Mouse (Mus musculus) heart, adult 18-20 months (tissue): Measurements from ENCODE around the gene Ptgir. TPM values are rescaled to one million over a fixed set of nuclear protein-coding genes. Genes with fewer than 3 reads are reported as not detected.

Experiments used
- DNase-seq, 2 experiments: peaks; one replicate each; pipeline ENCODE4 v3.0.0; 2021 to 2022; ENCODE audit warnings: mixed read lengths in 1 of 2
- total RNA-seq, 2 experiments: library from RNA; stranded (reverse); gene quantifications; 2 replicates each; pipeline ENCODE4 v1.2.3; 2021

Gene Ptgir
- total RNA-seq, 2 experiments from 2014 or later: 1.5 TPM

DNA sequence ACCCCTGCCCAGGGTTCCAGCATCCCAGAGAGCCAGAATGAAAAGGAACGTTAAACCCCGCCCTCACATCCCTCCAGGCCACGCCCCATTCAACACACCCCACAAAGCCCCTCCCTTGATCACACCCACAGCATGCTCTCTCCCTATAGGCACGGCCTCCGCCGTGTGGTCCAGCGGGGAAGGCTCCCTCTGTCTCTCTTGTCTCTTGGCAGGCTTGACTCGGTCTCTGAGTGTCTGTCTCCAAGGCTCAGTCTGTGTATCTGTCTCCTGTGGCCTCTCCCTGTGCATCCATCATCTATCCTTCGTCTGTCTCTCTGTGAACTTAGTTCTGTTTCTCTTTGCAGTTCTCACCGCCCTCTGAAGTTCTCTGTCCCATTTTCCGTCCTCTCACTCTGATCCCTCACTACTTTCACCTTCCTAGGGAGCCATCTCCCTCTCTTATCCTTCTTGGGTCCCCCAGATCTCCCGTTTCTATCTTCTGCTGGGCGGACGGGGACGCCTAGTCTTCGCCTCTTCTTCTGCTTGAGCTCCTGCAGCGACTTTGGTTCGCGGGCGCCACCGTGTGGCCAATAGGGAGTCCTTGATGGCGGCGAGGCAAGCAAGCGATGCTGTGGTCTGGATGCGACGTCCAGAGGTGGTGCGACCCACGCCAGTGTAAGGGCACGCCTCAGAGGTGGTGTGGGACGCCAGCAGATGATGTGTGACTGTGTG, 14.5 kb upstream of the Ptgir start, which contains the start of gene Gng8:
Gene Gng8, plus strand, starts transcription at position 146 of the 711 bp plus-strand sequence.
- DNase-seq: peak; percentile 88 to 92

DNA sequence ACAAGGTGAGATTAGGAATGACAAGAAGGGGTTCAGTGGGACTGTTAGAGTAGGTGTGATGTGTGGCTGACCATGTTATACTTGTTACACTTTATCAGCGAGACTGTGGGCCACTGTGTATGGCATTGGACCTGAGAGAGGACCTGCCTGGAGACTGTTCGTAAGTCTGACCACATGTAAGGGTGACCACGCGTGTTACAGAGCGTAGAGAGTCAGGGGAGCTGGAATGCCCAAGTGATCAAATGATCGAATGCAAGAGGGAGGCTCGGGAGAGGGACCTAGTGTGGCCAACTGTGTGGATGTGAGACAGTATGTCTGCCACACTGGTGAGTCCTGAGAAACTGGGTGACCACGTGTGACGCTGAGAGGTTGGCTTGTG, 13.9 kb upstream of the Ptgir start:
- no peak for DNase-seq

DNA sequence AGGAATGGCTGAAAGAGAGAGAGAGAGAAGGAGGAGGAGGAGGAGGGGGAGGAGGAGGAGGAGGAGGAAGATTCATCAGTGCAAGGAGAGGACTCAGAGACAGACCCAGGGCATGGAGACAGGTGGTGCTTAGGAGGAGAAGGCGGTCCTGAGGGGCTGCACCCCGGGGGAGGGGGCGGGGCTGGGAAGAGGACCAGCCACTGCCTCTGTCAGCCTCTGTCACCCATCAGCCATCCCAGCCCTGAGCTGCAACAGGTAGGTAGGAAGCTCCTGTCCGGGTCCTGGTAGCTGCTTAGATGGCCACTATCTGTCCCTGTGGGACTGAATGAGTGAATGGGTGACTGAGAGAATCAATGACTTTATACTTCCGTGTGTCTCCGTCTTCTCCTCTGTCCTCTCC, 12.7 kb upstream of the Ptgir start:
- no peak for DNase-seq

DNA sequence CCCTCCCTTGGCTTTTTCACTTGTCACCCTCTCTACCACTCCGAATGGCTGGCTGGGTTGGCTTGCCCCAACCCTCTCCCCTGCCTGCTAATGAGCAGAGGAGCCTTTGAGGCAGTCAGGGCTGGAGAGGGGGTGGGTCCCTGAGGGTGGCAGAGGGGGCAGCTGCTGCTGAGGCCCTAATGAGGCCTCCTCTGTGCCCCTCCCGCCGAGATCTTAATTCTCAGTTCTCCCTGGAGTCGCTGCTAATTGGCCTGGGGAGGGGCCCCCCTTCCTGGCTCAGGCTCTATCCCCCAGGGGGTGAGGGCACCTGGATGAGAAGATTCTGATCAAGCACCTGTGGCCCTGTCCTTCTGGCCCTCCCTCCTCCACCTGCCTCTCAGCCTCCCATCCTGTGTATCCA, 12.0 kb upstream of the Ptgir start:
- DNase-seq: no peak

DNA sequence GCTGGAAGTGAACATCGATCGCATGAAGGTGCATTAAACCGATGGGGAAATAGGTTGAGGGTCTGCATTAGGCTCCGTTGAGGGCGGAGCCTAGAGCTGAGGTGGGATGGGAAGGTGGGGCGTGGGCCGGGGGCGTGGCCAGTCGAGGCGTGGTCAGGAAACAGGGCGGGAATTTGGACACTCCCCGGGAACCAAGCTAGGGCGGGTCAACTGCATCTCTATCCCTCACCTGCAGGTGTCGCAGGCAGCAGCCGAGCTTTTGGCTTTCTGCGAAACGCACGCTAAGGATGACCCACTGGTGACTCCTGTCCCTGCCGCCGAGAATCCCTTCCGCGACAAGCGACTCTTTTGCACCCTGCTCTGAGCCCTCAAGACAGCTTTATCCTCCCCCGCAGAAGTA, 11.3 kb upstream of the Ptgir start:
- DNase-seq: peak; percentile 83 to 88

DNA sequence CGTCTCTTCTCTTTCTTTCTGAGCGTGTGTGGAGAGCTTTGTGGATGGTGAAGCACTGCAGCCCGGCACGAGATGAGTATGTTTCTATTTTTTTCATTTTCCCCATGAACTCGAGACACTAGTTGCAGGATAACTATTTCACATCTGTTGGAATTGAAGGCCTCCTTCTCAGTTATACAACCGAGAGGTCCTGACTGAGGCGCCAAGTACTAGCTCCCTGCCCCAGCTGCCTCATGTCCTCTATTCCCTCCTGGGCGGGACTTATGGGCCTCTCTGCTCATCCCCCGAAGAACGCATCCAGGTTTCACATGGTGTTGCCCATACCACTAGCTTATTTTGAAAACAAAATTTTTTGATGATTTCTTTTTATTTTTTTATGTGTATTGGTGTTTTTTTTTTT, 10.8 kb upstream of the Ptgir start:
- peak in 1 of 2 experiments; percentile 34 for DNase-seq

DNA sequence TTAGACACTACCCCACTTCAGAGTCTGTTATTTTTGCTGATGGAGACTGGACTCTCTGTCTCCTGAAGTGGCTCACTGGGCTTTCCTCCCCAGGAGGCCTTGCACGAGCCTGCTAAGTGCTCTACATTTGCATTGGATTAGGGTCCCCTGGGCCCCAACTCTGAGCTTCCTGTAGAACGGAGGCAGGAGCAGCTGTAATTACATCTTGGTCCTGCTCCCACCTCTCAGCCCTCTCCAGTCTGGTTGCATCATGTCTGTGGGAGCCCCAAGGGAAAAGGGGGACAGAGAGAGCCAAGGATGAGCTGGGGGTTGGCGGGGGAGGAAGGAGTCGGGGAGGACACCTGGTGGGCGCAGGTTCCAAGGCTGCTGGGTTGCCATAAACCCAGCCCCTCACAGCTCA, 5.8 kb upstream of the Ptgir start:
- DNase-seq: peak in 1 of 2 experiments; percentile 52

DNA sequence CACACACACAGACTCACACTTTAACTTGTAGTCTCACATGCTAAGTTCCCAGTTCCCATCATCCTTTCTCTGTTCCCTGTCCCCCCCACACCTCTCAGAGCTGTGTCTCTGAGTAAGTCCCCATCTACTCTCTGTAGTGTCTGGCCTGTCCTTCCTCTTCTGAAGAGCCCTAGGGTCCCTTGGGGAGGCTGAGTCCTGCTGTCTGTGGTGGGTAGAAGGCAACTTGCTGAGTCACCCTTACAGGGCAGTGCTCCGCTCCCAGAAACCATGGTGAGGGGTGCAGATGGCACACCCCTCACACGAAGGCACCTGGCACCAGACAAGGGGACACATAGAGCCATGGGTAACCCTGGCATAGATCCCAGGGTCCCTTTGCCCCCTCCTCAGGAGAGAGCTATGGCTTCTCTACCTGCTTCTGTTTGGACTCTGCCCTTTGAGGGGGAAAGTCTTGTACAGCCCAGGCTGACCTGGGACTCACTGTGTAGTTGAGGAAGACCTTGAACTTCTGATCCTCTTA, 2.8 kb upstream of the Ptgir start:
- no peak for DNase-seq

DNA sequence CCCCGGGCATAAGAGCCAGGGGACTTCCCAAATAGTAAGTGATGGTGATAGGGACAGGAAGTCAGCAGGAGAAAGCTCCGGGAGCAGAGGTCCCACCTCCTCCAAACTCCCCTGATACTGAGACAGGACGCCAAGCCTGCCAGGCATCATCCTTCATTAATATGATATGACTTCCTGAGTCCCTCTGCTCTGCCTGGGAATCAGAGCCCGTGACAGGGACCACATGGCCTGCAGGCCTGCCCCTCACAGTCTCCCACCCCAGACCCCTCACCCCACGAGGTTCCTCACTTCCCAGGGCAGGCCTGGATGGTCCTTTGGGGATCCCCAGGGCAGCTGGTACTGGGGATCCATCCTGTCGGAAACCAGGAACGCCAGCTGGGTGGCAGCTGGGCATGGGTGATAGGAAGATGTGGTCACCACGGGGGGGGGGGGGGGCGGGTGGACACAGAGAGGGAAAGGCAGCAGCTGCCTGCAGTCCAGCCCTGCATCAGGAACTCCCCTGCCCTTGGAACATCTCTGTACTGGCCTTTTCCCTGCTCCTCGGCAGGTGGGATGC, 2.1 kb upstream of the Ptgir start:
- no peak for DNase-seq

DNA sequence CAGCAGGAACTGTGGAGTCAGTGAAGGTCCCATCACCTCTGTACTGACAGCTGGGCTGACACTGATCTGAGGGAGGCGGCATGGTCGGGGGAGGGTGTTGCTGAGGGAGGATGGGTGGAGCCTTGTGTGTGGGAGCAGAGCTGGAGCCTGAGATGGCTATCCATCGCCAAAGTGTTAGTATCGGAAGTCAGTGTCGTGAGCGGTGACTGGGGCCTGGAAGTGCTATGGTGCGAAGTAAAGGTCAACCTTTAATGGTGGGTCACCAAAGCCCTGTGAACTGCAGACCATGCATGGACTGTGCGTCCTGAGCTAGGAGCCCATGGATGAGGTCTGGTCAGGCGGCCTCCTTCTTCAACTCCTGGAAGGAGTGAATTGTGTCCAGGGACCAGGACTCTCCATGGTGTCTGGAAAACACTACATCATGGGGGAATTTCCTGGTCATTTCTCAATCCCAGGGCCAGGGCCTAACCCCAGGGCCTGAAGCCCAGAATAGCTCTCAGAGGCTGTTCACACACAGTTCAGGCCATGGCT, 734 bp upstream of the Ptgir start:
- DNase-seq: peak; percentile 70 to 80

DNA sequence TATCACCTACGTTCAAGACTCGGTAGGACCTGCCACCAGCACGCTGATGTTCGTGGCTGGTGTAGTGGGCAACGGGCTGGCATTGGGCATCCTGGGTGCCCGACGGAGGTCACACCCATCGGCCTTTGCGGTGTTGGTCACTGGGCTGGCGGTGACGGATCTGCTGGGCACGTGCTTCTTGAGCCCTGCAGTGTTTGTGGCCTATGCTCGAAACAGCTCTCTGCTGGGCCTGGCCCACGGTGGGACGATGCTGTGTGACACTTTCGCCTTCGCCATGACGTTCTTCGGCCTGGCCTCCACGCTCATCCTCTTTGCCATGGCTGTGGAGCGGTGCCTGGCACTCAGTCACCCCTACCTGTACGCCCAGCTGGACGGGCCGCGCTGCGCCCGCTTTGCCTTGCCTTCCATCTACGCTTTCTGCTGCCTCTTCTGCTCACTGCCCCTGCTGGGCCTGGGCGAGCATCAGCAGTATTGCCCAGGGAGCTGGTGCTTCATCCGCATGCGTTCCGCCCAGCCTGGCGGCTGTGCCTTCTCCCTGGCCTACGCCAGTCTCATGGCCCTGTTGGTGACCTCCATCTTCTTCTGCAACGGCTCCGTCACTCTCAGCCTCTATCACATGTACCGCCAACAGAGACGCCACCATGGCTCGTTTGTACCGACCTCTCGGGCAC, 734 bp downstream of the Ptgir start:
- no peak for DNase-seq

DNA sequence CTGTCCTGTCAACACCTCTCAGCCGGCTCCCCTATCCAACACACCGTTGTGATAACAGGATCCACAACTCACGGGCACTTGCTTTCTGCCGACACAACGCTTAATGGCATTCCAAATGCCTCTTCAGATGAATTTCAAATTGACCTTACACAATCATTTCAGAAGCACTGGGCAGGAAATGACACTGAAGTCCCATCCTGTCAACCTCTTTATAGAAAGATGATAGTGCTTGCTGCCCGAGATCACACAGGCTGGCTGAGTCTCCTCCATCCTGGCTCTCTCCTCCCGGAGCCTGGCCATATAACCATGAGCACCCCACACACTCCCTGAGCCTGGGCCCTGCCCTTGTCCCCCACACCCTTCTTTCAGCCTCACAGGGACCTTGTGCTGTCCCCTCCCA, 1.6 kb downstream of the Ptgir start:
- DNase-seq: peak in 1 of 2 experiments; percentile 20

DNA sequence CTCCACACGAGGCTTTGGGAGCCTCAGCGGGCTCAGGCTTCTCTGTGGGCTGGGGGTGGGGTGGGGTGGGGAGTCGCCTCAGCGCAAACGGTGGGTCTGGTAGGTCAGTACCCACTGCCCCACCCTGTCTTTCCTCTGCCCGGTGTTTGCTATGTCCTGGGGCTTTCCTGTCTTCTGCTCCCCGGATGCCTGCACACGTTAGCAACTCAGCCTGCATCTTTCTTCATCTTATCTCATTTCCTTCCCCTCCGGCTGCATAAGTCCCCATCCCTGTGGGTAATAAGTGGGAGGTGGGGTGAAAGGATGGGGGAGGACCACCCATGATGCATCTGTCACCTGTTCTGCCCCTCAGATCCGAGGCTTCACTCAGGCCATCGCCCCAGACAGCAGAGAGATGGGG, 2.1 kb downstream of the Ptgir start:
- DNase-seq: no peak

DNA sequence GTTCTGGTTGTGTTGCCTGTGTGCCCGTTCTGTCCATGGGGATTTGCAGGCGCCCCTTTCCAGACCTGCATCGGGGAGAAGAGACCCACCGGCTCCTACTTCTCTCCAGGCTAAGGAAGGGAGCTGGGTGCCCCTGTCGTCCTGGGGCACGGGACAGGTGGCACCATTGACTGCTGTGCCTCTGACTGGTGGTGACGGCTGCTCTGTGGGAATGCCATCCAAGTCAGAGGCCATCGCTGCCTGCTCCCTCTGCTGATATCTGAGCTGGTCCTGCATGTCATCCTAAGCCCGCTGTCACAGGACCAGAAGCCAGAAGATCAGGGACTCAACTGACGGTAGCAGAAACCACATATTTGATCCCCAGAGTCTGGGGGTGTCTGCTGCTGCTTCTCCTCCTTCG, 2.6 kb downstream of the Ptgir start:
- DNase-seq: no peak

DNA sequence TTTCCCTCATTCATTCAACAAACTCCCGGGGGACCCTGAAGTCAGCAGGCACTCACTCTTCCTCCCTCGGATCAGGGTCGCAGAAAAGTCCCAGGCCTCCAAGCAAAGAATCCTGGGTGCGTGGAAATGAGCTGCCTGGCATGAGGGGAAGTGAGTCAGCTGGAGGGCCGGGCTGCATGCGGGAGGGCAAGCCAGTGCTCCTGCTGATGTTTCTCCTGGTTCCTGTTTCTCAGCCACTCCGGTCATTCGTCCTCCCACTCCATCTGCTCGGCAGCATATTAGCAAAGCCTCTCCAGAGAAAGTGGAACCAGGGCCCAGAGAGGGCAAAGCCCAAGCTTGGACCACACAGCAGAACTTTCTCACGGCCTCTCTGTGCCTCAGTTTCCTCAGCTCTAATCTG, 3.6 kb downstream of the Ptgir start:
- peak in 1 of 2 experiments; percentile 60 for DNase-seq

DNA sequence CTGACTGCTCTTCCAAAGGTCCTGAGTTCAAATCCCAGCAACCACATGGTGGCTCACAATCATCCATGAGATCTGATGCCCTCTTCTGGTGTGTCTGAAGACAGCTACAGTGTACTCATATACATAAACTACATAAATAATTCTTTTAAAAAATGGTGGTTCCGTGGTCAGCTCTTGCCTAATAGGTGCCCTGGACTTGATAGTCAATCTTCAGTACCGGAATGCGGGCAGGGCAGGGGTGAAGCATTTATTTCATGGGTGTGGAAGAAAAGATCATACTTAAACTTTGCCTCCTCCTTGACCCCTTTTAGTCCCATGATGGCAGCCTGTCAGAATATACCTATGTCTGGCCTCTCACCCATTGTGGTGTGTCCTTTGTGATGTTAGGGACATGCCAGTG, 5.6 kb downstream of the Ptgir start:
- DNase-seq: no peak

DNA sequence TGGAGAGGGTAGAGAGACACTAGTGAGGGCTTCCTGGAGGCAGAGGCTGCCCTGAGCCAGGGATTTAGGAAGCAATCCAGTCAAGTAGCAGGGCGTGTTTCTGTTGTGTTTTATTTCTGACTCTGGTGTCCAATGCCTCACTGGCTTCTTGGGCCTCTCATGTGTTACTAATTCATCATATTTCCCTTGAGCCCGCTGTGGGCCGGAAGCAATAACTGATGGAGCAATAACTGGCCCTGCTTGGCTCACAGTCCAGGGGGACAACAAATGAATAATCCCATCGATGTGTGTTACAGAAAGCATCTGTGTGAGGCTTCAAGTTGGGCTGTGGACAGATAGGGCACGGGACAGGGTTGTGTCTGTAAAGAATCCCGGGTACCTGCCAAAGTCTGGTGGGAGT, 6.1 kb downstream of the Ptgir start:
- DNase-seq: peak; percentile 68 to 83

DNA sequence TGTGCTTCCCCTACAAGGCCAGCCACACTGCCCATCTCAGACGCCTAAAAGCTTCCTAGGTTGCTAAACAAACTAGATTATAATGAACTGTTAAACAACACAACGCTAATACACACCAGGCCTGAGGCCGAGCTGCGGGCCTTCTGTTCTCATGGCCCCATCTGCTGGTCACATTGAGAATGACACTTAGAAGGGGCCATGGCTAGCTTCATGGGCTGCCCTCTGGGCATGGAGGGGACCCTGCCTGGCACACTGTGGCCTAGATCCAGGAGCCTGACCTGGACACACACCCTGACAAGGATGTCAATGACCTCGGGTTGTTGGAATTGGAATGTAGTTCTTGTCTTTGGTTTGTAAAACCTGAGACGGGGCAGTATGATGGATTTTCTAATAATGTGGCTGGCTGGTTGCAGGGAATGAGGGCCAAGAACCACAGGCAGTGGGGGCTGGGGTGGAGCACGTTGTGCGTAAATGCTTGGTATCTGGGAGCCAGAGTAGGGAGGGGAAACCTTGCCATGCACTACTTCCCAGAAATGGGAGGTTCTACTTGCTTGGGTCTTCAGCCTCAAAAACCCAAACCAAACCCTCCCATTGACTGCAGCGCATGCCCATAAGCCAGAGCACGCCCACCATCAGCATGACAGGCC, 7.6 kb downstream of the Ptgir start:
- DNase-seq: peak; percentile 77 to 88

DNA sequence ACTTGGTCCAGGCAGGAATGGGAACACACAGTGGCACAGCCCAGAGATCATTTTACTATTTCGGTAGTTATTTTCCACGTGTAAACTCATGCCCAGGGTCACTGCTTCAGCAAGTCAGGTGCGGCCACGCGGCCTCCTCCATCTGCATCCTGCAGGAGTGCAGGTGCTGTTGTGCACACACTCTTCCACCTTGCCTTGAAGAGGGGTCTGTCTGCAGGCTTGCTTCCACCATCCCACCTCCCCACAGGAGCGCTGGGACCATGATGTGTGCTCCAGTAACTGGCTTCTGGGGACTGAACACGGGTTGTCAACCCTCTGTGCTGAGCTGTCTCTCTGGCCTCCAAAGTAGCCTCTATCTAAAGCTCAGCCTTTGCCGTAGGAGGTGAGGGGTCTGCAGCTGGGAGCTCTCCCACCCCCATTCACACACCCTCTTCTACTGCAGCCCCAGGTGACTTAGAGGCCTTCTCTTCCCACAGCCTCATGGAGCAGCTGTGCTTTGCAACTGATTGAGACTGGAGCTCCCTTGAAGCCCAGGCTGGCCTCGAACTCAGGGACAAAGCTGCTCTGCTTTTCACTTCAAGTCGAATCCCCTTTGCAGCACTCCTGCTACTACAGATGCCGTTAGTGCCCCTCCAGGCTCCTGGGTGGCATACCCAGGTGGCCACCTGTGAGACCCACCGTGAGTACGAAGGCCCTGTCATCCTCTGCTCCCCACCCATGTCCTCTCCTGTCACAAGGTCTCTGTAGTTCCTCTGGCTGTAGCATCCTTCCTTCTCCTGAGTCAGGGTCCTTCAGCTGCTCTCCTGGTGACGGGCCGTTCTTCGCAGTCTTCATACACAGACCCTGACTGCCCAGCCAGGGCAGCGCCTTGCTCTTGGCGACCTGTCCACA, 8.4 kb downstream of the Ptgir start:
- no peak for DNase-seq

DNA sequence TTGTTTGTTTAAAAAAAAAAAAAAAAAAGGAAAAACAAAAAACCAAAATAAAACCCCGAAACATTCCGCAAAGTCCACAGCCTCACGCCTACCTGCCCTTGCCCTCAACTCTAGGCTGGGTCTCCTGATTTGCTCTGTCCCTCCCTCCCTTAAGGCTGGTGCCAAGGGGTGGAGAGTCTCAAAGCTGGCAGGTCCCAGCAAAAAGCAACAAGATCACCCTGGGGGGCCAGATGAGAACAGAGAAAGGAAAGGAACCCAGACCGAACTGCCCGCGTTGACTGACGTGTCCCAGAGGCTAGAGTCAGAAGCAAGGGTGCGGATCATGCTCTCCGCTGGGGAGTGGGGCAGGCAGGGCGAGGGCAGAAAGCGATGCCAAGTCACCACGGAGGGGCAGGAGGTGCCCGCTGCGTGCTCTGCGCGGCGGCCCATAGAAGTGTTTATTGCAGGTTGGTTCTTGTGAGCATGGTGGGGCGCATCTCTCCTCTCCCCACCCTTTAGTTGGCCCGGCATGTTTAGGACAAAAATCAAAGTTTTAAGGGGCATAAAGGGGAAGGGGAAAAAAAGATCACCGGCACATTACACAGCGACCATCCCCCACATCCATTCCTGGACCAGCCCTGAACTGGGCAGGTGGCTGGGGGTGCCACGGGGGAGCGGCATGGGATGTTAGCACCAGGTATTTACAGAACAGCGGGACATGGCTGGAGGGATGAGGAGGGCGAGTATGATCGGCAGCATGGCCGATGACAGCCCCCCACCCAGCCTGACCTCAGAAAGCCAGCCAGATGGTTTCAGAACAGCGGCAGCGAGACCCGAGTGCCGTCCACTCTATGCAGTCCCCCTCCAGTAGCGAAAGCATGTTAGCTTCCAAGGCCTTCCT, 9.4 kb downstream of the Ptgir start:
- DNase-seq: no peak
